Mouse (Mus musculus) layer of hippocampus, adult 8-10 months (tissue): ENCODE results near the gene Snrnp35. TPM values are rescaled to one million over a fixed set of nuclear protein-coding genes. Genes with fewer than 3 reads are reported as not detected.

ENCODE experiments used
- DNase-seq, 2 experiments: peaks; one replicate each; pipeline ENCODE4 v3.0.0; 2022; ENCODE audit warnings: low spot score in 2 of 2
- total RNA-seq, 4 experiments: library from RNA; stranded (reverse); gene quantifications; 2 replicates each; pipeline ENCODE4 v1.2.4; 2022

Gene Snrnp35
- total RNA-seq, 4 experiments from 2014 or later, result 25.7 to 31.5 (median 28.6) TPM

DNA sequence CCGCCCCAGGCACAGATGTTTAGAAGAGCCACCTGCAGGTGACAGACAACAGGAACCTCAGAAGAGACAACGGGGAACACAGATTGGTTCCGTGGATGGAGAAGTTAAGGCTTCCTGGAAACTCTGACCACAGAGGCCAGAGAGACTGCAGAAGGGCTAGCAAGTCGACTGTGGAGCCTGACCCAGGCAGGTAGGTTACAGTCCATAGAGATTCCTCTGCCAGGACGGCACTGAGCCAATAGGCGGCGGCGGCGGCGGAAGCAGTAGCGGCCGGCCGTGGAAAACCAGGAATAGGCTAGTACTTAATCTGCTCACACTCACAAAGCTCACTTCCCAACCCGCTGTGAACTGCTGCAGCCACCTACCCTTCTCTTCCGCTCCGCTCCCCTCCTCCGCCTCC is 53.8 kb downstream of the Snrnp35 start:
- peak in 1 of 2 experiments; percentile 30 for DNase-seq

DNA sequence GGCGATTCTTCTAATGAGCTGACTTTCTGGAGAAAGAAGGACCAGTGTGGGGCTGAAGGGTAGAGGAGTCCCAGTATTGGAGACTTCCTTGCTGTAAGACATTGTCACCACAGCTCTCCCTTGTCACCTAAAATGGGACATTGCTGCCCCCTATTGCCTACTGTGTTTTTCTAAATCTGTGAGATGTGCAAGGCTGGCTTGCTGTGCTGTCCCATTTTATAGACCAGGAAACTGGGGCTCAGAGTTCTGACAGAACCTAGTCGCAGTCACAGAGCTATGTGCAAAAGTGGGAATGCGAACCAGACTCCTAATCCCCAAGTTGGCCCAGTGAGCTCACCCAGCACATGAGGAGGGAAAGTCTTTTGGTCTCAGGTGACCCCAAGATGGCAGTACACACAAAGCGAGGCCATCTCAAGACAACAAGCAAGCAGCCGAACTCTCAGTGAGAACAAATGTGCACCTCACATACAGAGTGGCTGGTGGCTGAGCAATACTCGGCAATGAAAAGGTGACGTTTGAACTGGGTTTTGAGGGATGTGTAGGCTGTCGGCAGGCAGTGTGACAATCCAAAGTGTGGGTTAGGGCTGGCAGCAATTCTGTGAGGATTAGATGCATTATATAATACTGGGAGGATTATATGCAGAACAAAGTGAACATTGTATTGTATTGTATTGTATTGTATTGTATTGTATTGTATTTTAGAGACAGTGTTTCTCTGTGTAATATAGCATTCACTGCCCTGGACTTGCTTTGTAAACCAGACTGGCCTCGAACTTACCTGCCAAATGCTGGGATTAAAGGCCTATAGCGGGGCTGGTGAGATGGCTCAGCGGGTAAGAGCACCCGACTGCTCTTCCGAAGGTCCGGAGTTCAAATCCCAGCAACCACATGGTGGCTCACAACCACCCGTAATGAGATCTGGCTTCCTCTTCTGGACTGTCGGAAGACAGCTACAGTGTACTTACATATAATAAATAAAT is 56.2 kb downstream of the Snrnp35 start:
- DNase-seq, result peak in 1 of 2 experiments; percentile 67

DNA sequence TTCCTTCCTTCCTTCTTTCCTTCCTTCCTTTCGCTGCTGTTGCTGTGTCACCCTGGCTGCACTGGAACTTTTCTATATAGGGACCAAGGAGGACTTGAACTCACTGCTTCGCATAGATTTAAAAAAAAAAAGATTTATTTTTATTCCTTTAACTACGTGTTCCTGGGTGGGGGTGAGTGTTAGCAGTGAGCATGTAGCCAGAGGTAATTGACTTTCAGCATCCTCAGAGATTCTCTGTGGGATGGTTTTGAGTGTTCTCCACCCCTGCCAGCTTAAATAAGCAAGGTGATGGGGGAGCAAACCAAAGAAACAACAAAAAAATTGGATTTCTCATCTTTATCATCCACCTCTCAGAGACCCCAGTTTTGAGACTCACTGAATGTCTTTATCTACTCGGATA is 57.0 kb downstream of the Snrnp35 start:
- DNase-seq, result no peak

DNA sequence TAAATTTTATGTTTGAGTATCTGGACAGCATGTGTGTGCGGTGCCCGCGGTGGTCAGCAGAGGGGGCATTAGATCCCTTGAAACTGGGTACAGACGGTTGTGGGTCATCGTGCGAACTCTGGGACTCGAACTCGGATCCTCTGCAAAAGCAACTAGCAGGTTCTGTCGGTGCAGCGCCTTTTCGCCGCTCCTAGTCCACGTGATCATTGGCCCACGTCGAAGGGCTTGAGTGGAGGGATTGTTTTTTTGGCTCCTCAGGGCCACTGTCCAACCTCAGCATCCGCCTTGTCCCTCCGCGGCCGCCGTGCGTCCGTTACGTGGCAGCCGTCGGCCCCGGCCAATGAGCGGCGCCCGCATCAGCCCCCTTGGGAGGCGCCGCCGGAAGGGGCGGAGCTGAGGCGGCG is 57.5 kb downstream of the Snrnp35 start, which contains the start of gene Tmed2:
Tmed2 (plus strand) TSS at position 313 of the 404 bp plus-strand sequence.
- peak; percentile 96 to 98 for DNase-seq

Other genes starting within 250 kb of the Snrnp35 start
- gene Pitpnm2, start 233.4 kb upstream of the Snrnp35 start, total RNA-seq, result 100 to 1,000 TPM; 260 to 337 (median 315) TPM
- 10 to 100 TPM; 17.5 to 26.2 (median 24.9) TPM for gene Mphosph9, start 155.2 kb upstream of the Snrnp35 start, total RNA-seq
- 10 to 100 TPM; 12.3 to 17.1 (median 14.6) TPM for gene 2810006K23Rik, start 155.0 kb upstream of the Snrnp35 start, total RNA-seq
- 100 to 1,000 TPM in 2 of 4 experiments, 10 to 100 TPM in 2; 92.2 to 111 (median 102) TPM for gene Cdk2ap1, start 120.1 kb upstream of the Snrnp35 start, total RNA-seq
- 100 to 1,000 TPM; 135 to 183 (median 148) TPM for gene Sbno1, start 57.1 kb upstream of the Snrnp35 start, total RNA-seq
- gene Kmt5a, start 43.2 kb upstream of the Snrnp35 start, total RNA-seq, result 10 to 100 TPM; 58.2 to 72.4 (median 64.4) TPM
- 10 to 100 TPM; 15.5 to 21.0 (median 17.2) TPM for gene Rilpl2, start 4.8 kb upstream of the Snrnp35 start, total RNA-seq
- 10 to 100 TPM; 67.1 to 69.2 (median 68.8) TPM for gene Rilpl1, start 48.3 kb downstream of the Snrnp35 start, total RNA-seq
- gene Tmed2, start 57.6 kb downstream of the Snrnp35 start, total RNA-seq, result 100 to 1,000 TPM; 100 to 117 (median 109) TPM
- gene Ddx55, start 69.7 kb downstream of the Snrnp35 start, total RNA-seq, result 10 to 100 TPM; 27.5 to 36.8 (median 29.6) TPM
- gene Eif2b1, start 96.0 kb downstream of the Snrnp35 start, total RNA-seq, result 10 to 100 TPM; 34.2 to 36.9 (median 35.2) TPM
- gene Gtf2h3, start 96.0 kb downstream of the Snrnp35 start, total RNA-seq, result 10 to 100 TPM; 28.9 to 36.7 (median 31.6) TPM
- 10 to 100 TPM; 58.9 to 66.3 (median 61.6) TPM for gene Atp6v0a2, start 145.4 kb downstream of the Snrnp35 start, total RNA-seq
- 1 to 10 TPM in 2 of 4 experiments, under 1 TPM in 2; 0.56 to 1.5 (median 0.92) TPM for gene Dnah10, start 242.0 kb downstream of the Snrnp35 start, total RNA-seq